Mouse (Mus musculus): ENCODE measurements around the gene Chil1.

DNA sequence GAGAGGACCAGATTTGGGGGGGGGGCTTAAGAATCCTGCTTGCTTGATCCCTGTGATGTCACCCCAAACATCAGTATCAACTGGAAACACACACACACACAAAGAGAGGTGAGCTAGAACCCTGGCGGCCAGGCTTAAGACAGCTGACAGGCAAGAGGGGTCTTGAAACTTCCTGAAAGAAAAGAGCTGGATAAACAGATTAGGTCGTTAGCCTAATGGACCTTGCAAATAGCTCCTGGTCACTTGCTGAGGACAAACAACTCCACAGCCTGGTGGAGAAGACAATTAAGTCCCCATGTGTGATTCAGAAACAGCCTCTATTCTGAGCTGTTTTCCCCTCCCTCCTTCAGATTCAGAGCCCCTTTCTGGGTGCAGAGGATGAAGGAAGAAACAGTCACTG is 29.7 kb downstream of the Chil1 start:
- TF ChIP-seq CHD2 (IDR thresholded peaks at IDR 0.05; ENCODE audit: low read depth, low read length) (no peak), ZC3H11A (IDR thresholded peaks at IDR 0.05; ENCODE audit: borderline replicate concordance, low read depth, low read length) (no peak), ZNF384 (IDR thresholded peaks at IDR 0.05; ENCODE audit: low read depth, low read length) (no peak)

All from ES-E14 (cell line).